Mouse (Mus musculus) left cerebral cortex, adult 6 months (tissue): Measurements from ENCODE around the gene Rnf17. TPM values are rescaled to one million over a fixed set of nuclear protein-coding genes. Genes with fewer than 3 reads are reported as not detected.

Source experiments
- long read RNA-seq, 2 experiments: library from polyadenylated mRNA; unstranded; transcript quantifications; one replicate each; pipeline ENCODE4 v2.0.0; 2019 to 2020
- polyA plus RNA-seq: library from polyadenylated mRNA; unstranded; fragments of <200 nt; fragmentation: Nextera tagmentation; gene quantifications from 2 replicates; pipeline ENCODE4 v1.2.3, GENCODE M21; 2021

Rnf17 gene
- polyA plus RNA-seq = 0.54 and 0.66 TPM in 2 replicates
- long read RNA-seq, experiment 1, full-length matches to known transcripts = 1 of 3 reads
- long read RNA-seq, experiment 1, partial matches to known transcripts = 0 of 3 reads
- long read RNA-seq, experiment 1, other reads (novel, unspliced or antisense) = 2 of 3 reads
- long read RNA-seq, experiment 2 = 0 reads

DNA sequence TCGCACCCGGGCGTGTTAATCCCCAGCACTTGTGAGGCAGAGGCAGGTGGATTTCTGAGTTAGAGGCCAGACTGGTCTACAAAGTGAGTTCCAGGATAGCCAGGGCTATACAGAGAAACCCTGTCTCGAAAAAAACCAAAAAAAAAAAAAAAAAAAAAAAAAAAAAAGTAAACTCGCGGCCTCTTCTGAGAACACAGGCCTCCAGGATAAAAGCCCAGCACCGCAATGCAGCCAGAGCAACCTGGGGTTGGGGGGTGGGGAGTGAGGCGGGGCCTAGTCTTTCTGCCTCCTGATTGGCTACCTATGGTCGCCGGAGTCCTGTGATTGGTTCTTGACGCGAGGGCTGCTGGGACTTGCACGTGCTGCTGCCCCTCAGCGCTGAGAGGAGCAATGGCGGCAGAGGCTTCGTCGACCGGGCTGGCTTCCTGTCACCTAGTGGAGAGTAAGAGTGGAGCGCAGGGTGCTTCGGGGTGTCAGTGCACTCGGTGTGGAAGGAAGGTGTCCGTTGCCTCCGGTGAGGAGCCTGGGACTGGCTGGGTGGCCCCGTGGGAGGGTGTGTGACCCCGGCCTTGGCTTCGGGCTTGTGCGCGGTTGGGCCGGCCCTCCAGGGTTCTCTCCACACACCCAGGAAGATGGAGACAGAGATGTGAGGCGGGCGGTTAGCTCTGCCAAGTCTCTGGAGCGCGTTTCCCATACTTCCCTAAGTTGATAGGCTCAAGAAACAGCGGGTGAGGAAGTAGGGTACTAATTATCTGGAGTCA, at the start of gene Rnf17:
Gene Rnf17 (plus strand): TSS at position 271 of the 761 bp plus-strand sequence.

DNA sequence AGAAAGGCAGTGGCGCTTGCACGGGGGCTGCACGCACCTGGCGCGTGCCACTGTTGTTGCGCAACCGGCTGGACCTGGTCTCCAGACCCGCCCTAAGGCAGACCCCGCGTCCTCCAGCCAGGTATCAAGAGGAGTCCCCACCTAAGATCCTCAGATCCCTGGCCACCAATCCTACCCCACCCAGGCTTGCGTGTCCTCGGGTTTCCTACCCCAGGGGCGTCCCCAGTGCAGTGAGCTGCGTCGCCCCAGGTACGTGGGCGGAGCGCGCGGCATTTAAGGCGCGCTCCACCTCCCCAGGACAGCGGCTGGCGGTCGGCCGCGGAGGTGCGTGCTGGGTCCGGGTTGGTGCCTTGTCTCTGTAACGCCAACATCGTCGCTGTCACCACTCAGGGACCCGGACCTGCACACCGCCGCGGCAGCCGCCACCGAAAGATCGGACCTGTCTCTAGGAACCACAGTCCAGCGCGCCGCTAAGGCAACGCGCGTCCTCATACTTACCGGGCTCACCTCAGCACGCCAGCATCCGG, 37.6 kb upstream of the Rnf17 start, which contains the start of gene Atp12a:
Gene Atp12a (plus strand): TSS at position 358 of the 527 bp plus-strand sequence.

Other genes starting within 250 kb of the Rnf17 start
- gene Gzmg, start 243.0 kb upstream of the Rnf17 start, polyA plus RNA-seq = not detected in 2 replicates
- not detected in 2 replicates for gene Gzmn, start 228.0 kb upstream of the Rnf17 start, polyA plus RNA-seq
- gene Gzmf, start 191.2 kb upstream of the Rnf17 start, polyA plus RNA-seq = not detected in 2 replicates
- gene Gzmc, start 167.9 kb upstream of the Rnf17 start, polyA plus RNA-seq = not detected in 2 replicates
- not detected in 2 replicates for gene Gzmb, start 140.3 kb upstream of the Rnf17 start, polyA plus RNA-seq
- 0.04 TPM in 1 of 2 replicates, not detected in the other for gene Atp12a, start 37.5 kb upstream of the Rnf17 start, polyA plus RNA-seq
- 0.79 and 0.85 TPM in 2 replicates for gene Cenpj, start 172.8 kb downstream of the Rnf17 start, polyA plus RNA-seq
- 2.3 and 2.6 TPM in 2 replicates for gene Parp4, start 173.0 kb downstream of the Rnf17 start, polyA plus RNA-seq